In the genomic region with DNA sequence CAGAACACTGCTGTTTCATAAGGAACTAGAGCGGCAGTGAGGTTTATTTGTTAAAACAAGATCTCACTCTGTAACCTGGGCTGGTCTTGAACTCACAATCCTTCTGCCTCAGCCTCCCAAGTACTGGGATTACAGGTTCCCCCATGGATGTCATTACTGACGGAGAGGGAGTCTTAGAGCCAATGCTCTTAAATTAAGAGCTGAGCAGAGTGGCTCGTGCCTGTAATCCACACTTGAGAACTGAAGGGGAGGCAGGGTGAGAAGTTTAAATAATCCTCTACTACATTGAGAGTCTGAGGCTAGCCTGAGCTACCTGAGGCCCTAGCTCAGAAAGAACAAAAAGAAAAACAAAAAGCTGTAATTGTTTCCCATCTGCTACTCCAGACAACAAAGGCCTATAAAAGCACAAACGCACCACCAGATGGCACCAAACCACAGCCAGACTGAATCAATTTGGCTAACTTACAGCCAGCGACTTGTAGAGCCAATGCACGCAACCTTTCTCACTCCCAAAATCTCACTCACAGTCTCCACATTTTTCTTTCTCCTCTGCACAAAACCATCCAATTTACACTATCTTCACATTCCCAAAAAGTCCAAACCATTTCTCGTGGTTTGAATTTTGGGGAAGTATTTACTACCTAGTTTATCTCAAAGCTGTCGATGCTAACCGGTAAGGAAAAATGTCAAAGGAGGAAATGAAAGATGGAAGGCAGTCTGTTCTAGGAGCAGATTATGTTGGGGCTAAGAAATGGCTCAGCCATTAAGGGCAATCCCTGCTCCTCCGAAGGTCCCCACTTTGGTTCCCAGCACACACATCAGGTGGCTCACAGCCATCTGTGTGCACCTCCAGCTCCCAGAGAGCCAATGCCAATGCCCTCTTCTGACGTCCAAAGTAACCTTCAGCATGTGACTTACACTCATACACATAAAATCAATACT, we compare ENCODE assay signal across 7 mouse cellular contexts. TPM values are rescaled to one million over a fixed set of nuclear protein-coding genes. Genes with fewer than 3 reads are reported as not detected.
A peak's percentile ranks its signal among the peaks of the same experiment; 100 is the strongest.
DNase-seq lines count a peak whose midpoint lies in the region; ATAC-seq lines count a peak whose summit lies in the region.

No protein-coding gene starts in this region.

- no peak overlapping the region for H3K9ac ChIP-seq in midbrain, embryonic 14.5 days (replicated peaks; ENCODE audit: low read length)

- 55% methylated on average over 11 of the region's 11 CpGs for WGBS in midbrain, embryonic 14.5 days

- 0 out of 2 replicates have a peak, but pooled peaks cover 3% of the 10 kb centered on the region for H3K36me3 ChIP-seq in midbrain, embryonic 14.5 days (ENCODE audit: control insufficient read depth, insufficient read depth, low read length)

- intact Hi-C loops in left cerebral cortex, postnatal 25 days (cut with DNase I), result loop anchor here (1.0 to 2.0 kb wide), 2 partner anchors 64 to 76 kb away; no protein-coding TSS in a partner anchor

- H3K4me1 ChIP-seq in midbrain, embryonic 14.5 days (ENCODE audit: control insufficient read depth, insufficient read depth, low read length), result no peaks in the 10 kb centered on the region

- no peaks in the 10 kb centered on the region for H3K9me3 ChIP-seq in midbrain, embryonic 14.5 days (ENCODE audit: control insufficient read depth, low read length)

- no peak overlapping the region for H3K4me2 ChIP-seq in midbrain, embryonic 14.5 days (ENCODE audit: low read length)

- no peak overlapping the region for H3K4me3 ChIP-seq in midbrain, embryonic 14.5 days (replicated peaks; ENCODE audit: low read depth, low read length)

- H3K27ac ChIP-seq in midbrain, embryonic 14.5 days (replicated peaks; ENCODE audit: low read depth, low read length), result peak overlapping the region; percentile 50; the same call in 1 of the 2 replicates

- peak; percentile 67 for ATAC-seq in inflammation-experienced regulatory T-cells, adult 6 months
- ATAC-seq in midbrain, embryonic 14.5 days (ENCODE audit: low FRiP score, low TSS enrichment), result peak; percentile 64; the same call in 1 of the 2 replicates

- no peaks in the 10 kb centered on the region for H3K27me3 ChIP-seq in midbrain, embryonic 14.5 days (ENCODE audit: control insufficient read depth, insufficient read depth, low read length)

- DNase-seq in adipocyte (ENCODE audit: low spot score), result peak; percentile 90
- DNase-seq in cerebellum, postnatal 14 days, result peak; percentile 90 to 93
- DNase-seq in frontal cortex, postnatal 36 days (ENCODE audit: low spot score in 2 of 2), result peak; percentile 78 to 89
- DNase-seq in left cerebral cortex, postnatal 25 days (ENCODE audit: low spot score in 2 of 2), result peak; percentile 82 to 90
- DNase-seq in midbrain, embryonic 14.5 days, result peak; percentile 93
- DNase-seq in spleen, adult 18-20 months, result peak; percentile 58 to 81

RNA-seq across cellular contexts. Expression of a gene that starts 51.3 kb away (rescaled TPM):
- polyA plus RNA-seq in inflammation-experienced regulatory T-cells, adult 6 months (2017; shearing (Covaris generic)), result 10 to 100 TPM; 51.8 to 74.2 (median 57.7) TPM
- 10 to 100 TPM; 35.6 to 36.4 TPM for total RNA-seq in left cerebral cortex, postnatal 25 days (2021)
- polyA plus RNA-seq in midbrain, embryonic 14.5 days (2014; fragmentation: Nextera tagmentation; extraction: Ambion mirVana), result 28.6 and 37.3 TPM in 2 replicates
